Mouse (Mus musculus): ENCODE measurements around the gene Alad. TPM values are rescaled to one million over a fixed set of nuclear protein-coding genes. Genes with fewer than 3 reads are reported as not detected.

Gene Alad
- polyA plus RNA-seq, 1 experiment from 2014 or later = 67.7 TPM

DNA sequence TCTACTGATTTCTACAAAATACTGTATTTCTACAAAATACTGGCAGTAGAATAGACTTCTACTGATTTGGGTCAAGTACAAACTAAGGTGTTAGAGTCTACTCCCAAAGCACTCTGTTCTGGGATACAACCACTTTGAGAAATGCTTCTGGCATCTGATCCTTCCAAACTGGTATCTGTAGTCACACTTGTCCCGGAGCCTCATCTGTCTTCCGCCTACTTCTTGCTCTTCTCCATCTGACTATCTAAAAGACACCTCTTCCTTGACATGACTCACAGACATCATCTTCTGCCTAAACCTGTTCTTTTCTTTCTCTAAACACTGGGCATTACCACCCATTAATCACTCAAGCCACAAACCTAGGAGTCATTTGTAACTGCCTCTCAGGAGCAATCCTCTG, 47.6 kb downstream of the Alad start:
- WGBS = 90% methylated on average over 2 of the region's 2 CpGs
- no peak overlapping the region for H3K9ac ChIP-seq (replicated peaks; ENCODE audit: low read depth, low read length)

DNA sequence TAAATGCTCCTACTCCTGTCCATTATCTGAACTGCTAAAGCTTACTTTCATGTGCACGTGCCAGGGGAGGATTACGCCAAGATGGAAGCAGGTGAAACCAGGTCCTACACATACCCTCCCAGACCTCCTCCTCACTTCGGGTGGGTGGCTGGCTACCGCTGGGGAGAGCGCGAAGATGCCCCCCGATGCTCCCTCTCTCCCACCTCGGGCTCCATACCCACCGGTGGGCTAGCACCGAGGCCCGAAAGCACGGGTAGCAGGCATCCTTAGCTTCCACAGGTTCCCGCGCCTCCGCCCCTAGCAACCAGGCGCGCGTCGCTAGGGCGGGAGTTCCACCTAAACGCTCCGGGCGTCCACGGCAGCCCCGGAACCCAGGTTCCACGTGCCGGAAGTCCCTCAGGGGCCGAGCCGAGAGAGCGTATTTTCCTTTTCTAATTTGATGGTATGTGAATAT, 49.1 kb downstream of the Alad start, which contains the start of gene Wdr31:
TSS of gene Wdr31 (minus strand) at position 299 of the 454 bp plus-strand sequence.
- Histone ChIP-seq H3K27ac (ENCODE audit: low read length) (peak within 1 kb of the TSS; percentile 39; the same call in 1 of the 2 replicates), H3K4me2 (ENCODE audit: low read length) (peak within 1 kb of the TSS; percentile 72), H3K36me3 (ENCODE audit: control insufficient read depth, insufficient read depth) (no peaks in the 10 kb centered on the region), H3K9ac (replicated peaks; ENCODE audit: low read depth, low read length) (peak within 1 kb of the TSS; percentile 77), H3K4me1 (replicated peaks; ENCODE audit: control insufficient read depth, insufficient read depth, low read length) (peaks cover 3% of the 10 kb centered on the region; the same call in 1 of the 2 replicates), H3K4me3 (replicated peaks; ENCODE audit: low read length) (peak within 1 kb of the TSS; percentile 74), H3K9me3 (ENCODE audit: control insufficient read depth, low read length) (no peaks in the 10 kb centered on the region), H3K27me3 (replicated peaks; ENCODE audit: control insufficient read depth, insufficient read depth, low read length) (no peaks in the 10 kb centered on the region)
- WGBS = under 1% methylated on average over 30 of the region's 30 CpGs
- peak; percentile 98 for ATAC-seq

More for the DNA sequence above, 47.6 kb downstream of the Alad start:
- no peak overlapping the region for H3K4me3 ChIP-seq (replicated peaks; ENCODE audit: low read length)
- ATAC-seq = no peak
- no peak overlapping the region for H3K4me2 ChIP-seq (ENCODE audit: low read length)
- H3K27me3 ChIP-seq (replicated peaks; ENCODE audit: control insufficient read depth, insufficient read depth, low read length) = no peaks in the 10 kb centered on the region
- no peaks in the 10 kb centered on the region for H3K36me3 ChIP-seq (ENCODE audit: control insufficient read depth, insufficient read depth)
- no peaks in the 10 kb centered on the region for H3K9me3 ChIP-seq (ENCODE audit: control insufficient read depth, low read length)
- no peak overlapping the region for H3K27ac ChIP-seq (ENCODE audit: low read length)
- peaks cover 3% of the 10 kb centered on the region; the same call in 1 of the 2 replicates for H3K4me1 ChIP-seq (replicated peaks; ENCODE audit: control insufficient read depth, insufficient read depth, low read length)

DNA sequence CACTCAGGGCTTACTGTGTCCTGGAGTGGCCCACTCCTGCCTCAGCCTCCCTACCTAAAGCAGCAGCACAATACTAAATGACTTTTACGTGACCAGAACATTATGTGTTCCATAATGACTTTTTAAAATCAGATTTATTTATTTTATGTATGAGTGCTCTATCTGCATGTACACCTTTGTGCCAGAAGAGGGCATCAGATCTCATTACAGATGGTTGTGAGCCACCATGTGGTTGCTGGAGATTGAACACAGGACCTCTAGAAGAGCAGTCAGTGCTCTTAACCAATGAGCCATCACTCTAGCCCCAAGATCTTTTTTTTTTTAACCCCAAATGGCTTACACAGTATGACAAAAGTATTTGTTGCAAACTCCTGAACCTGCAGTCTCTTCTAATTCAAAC, 51.6 kb downstream of the Alad start:
- Histone ChIP-seq H3K27me3 (replicated peaks; ENCODE audit: control insufficient read depth, insufficient read depth, low read length) (no peaks in the 10 kb centered on the region), H3K27ac (ENCODE audit: low read length) (no peak overlapping the region), H3K4me3 (replicated peaks; ENCODE audit: low read length) (no peak overlapping the region), H3K4me1 (replicated peaks; ENCODE audit: control insufficient read depth, insufficient read depth, low read length) (peaks cover 3% of the 10 kb centered on the region; the same call in 1 of the 2 replicates), H3K9ac (replicated peaks; ENCODE audit: low read depth, low read length) (no peak overlapping the region), H3K36me3 (ENCODE audit: control insufficient read depth, insufficient read depth) (no peaks in the 10 kb centered on the region), H3K9me3 (ENCODE audit: control insufficient read depth, low read length) (no peaks in the 10 kb centered on the region), H3K4me2 (ENCODE audit: low read length) (no peak overlapping the region)
- 97% methylated on average over 1 of the region's 1 CpGs for WGBS
- no peak for ATAC-seq

DNA sequence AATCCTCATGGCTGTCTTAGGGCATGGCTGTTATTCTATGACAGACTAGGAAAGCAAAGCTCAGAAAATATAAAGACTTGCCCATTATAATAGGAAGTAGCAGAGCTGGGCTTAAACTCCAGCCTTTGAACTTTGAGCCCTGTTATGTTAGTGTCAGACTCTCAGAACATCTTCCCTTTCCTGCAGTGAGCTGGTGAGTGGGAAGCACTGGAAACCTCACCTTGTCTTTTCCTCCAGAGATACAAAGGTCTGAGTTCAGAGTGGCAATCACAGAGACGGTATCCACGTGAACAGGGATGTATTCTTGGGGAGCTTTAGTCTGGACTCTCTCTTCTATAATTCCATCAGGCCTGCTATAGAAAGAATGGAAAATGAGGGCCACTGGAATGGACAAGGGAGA, 56.6 kb downstream of the Alad start:
- Histone ChIP-seq H3K27me3 (replicated peaks; ENCODE audit: control insufficient read depth, insufficient read depth, low read length) (no peaks in the 10 kb centered on the region), H3K36me3 (ENCODE audit: control insufficient read depth, insufficient read depth) (peaks cover 3% of the 10 kb centered on the region; the same call in 1 of the 2 replicates), H3K4me3 (replicated peaks; ENCODE audit: low read length) (no peak overlapping the region), H3K9me3 (ENCODE audit: control insufficient read depth, low read length) (no peaks in the 10 kb centered on the region), H3K4me1 (replicated peaks; ENCODE audit: control insufficient read depth, insufficient read depth, low read length) (no peaks in the 10 kb centered on the region), H3K9ac (replicated peaks; ENCODE audit: low read depth, low read length) (no peak overlapping the region), H3K4me2 (ENCODE audit: low read length) (no peak overlapping the region), H3K27ac (ENCODE audit: low read length) (no peak overlapping the region)
- WGBS = 92% methylated on average over 2 of the region's 2 CpGs
- ATAC-seq = no peak

DNA sequence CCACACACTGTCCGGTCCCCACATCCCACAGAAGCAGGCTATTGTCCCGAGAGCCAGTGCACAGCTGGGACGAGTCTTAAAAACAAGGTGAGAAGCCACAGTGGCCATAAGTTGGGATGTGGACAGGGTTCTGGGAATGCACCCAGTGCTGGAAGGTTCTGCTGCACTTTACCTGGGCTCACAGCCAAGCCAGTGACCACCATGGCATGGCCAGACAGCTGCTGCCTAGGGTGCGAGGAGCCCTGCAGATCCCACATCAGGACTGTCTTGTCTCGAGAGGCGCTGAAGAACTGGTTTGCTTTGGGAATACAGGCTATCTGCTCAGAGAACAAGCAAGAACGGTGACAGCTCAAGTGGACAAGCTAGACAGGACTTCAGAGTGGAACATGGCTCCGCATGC, 59.4 kb downstream of the Alad start:
- H3K36me3 ChIP-seq (ENCODE audit: control insufficient read depth, insufficient read depth) = peaks cover 3% of the 10 kb centered on the region; the same call in 1 of the 2 replicates
- no peak overlapping the region for H3K9ac ChIP-seq (replicated peaks; ENCODE audit: low read depth, low read length)
- H3K4me3 ChIP-seq (replicated peaks; ENCODE audit: low read length) = no peak overlapping the region
- H3K4me2 ChIP-seq (ENCODE audit: low read length) = no peak overlapping the region
- H3K9me3 ChIP-seq (ENCODE audit: control insufficient read depth, low read length) = no peaks in the 10 kb centered on the region
- no peaks in the 10 kb centered on the region for H3K4me1 ChIP-seq (replicated peaks; ENCODE audit: control insufficient read depth, insufficient read depth, low read length)
- WGBS = 93% methylated on average over 8 of the region's 8 CpGs
- ATAC-seq = no peak
- H3K27ac ChIP-seq (ENCODE audit: low read length) = no peak overlapping the region
- H3K27me3 ChIP-seq (replicated peaks; ENCODE audit: control insufficient read depth, insufficient read depth, low read length) = no peaks in the 10 kb centered on the region

Other genes starting within 250 kb of the Alad start
- 23.5 and 24.0 TPM in 2 replicates for gene Fkbp15, start 159.4 kb downstream of the Alad start, polyA plus RNA-seq (2015; fragmentation: Nextera tagmentation; extraction: Ambion mirVana)
- gene Slc31a1, start 159.2 kb downstream of the Alad start, polyA plus RNA-seq (2015; fragmentation: Nextera tagmentation; extraction: Ambion mirVana) = 39.6 and 43.2 TPM in 2 replicates
- gene Cdc26, start 111.3 kb downstream of the Alad start, polyA plus RNA-seq (2015; fragmentation: Nextera tagmentation; extraction: Ambion mirVana) = 99.8 and 104 TPM in 2 replicates
- 17.0 and 18.7 TPM in 2 replicates for gene Prpf4, start 111.1 kb downstream of the Alad start, polyA plus RNA-seq (2015; fragmentation: Nextera tagmentation; extraction: Ambion mirVana)
- not detected in 2 replicates for gene Rnf183, start 84.7 kb downstream of the Alad start, polyA plus RNA-seq (2015; fragmentation: Nextera tagmentation; extraction: Ambion mirVana)
- 9.8 and 13.8 TPM in 2 replicates for gene Wdr31, start 49.0 kb downstream of the Alad start, polyA plus RNA-seq (2015; fragmentation: Nextera tagmentation; extraction: Ambion mirVana)
- gene Bspry, start 39.9 kb downstream of the Alad start, polyA plus RNA-seq (2015; fragmentation: Nextera tagmentation; extraction: Ambion mirVana) = 0.62 and 0.71 TPM in 2 replicates
- 9.7 and 10.8 TPM in 2 replicates for gene Hdhd3, start 16.5 kb downstream of the Alad start, polyA plus RNA-seq (2015; fragmentation: Nextera tagmentation; extraction: Ambion mirVana)
- 81.6 and 92.0 TPM in 2 replicates for gene Pole3, start 5.2 kb upstream of the Alad start, polyA plus RNA-seq (2015; fragmentation: Nextera tagmentation; extraction: Ambion mirVana)
- 0.58 and 0.61 TPM in 2 replicates for gene 4933430I17Rik, start 5.5 kb upstream of the Alad start, polyA plus RNA-seq (2015; fragmentation: Nextera tagmentation; extraction: Ambion mirVana)
- 44.8 and 50.4 TPM in 2 replicates for gene Rgs3, start 39.9 kb upstream of the Alad start, polyA plus RNA-seq (2015; fragmentation: Nextera tagmentation; extraction: Ambion mirVana)

Measured in forebrain, embryonic 16.5 days (tissue).